Mouse (Mus musculus) C2C12 (cell line): Measurements from ENCODE around the gene Stk10. TPM values are rescaled to one million over a fixed set of nuclear protein-coding genes. Genes with fewer than 3 reads are reported as not detected.

Experiments used
- H3K27me3 ChIP-seq: one replicate; pipeline ENCODE4 v1.6.1; 2011; ENCODE audit not compliant: control insufficient read depth, insufficient read depth, insufficient read length
- H3K36me3 ChIP-seq: one replicate; pipeline ENCODE4 v1.6.1; 2011; ENCODE audit not compliant: control insufficient read depth, insufficient read depth
- H3K4me3 ChIP-seq: one replicate; pipeline ENCODE4 v1.5.1; 2011; ENCODE audit warnings: mild to moderate bottlenecking, control low read depth; ENCODE audit not compliant: poor library complexity, insufficient read depth, severe bottlenecking
- H3K79me2 ChIP-seq: one replicate; pipeline ENCODE4 v1.6.1; 2011; ENCODE audit not compliant: control insufficient read depth, insufficient read depth
- H3K79me3 ChIP-seq: one replicate; pipeline ENCODE4 v1.6.1; 2011; ENCODE audit warnings: low read depth, control low read depth
- H3ac ChIP-seq: one replicate; pipeline ENCODE3; 2011; ENCODE audit warnings: low read depth; ENCODE audit not compliant: control insufficient read depth, insufficient read length
- CEBPB ChIP-seq: IDR thresholded peaks from one replicate; pipeline ENCODE4 v1.6.1; 2011; ENCODE audit warnings: low read depth, mild to moderate bottlenecking, control low read depth, moderate library complexity
- CTCF ChIP-seq: IDR thresholded peaks from one replicate; pipeline ENCODE4 v1.5.1; 2011; ENCODE audit not compliant: control insufficient read depth, insufficient read depth, insufficient read length
- FOSL1 ChIP-seq: IDR thresholded peaks from one replicate; pipeline ENCODE4 v1.8.0; 2011; ENCODE audit warnings: mild to moderate bottlenecking, low read length; ENCODE audit not compliant: poor library complexity, insufficient read depth, severe bottlenecking
- MAX ChIP-seq: IDR thresholded peaks from one replicate; pipeline ENCODE4 v1.6.1; 2011; ENCODE audit warnings: mild to moderate bottlenecking, control low read depth
- MYOD1 ChIP-seq: IDR thresholded peaks from one replicate; pipeline ENCODE4 v1.6.1; 2011; ENCODE audit warnings: low read depth; ENCODE audit not compliant: control insufficient read depth, insufficient read length
- MYOG ChIP-seq: IDR thresholded peaks from one replicate; pipeline ENCODE4 v1.6.1; 2011; ENCODE audit not compliant: control insufficient read depth, insufficient read length; ENCODE audit errors: extremely low read depth
- USF1 ChIP-seq: IDR thresholded peaks from one replicate; pipeline ENCODE4 v1.6.1; 2011; ENCODE audit warnings: low read depth, mild to moderate bottlenecking, control low read depth, moderate library complexity
- polyA plus RNA-seq: library from polyadenylated mRNA; unstranded; fragments of >200 nt; fragmentation: generic; extraction: Trizol; gene quantifications from one replicate; pipeline ENCODE4 v1.2.1, GENCODE M21; 2012; ENCODE audit warnings: missing spikeins

Gene Stk10
- polyA plus RNA-seq, 1 experiment: 8.2 TPM

- no peaks in the 10 kb centered on the region for H3K79me2 ChIP-seq
- no peaks in the 10 kb centered on the region for H3K27me3 ChIP-seq
- H3K79me3 ChIP-seq: no peaks in the 10 kb centered on the region
- TF ChIP-seq MYOG (no peak), CTCF (peak; percentile 88)
- no peak overlapping the region for H3ac ChIP-seq
- H3K36me3 ChIP-seq: peaks cover 33% of the 10 kb centered on the region
- H3K4me3 ChIP-seq: no peak overlapping the region
Measured at GRCm38 (mm10) chr11:32588090-32588891, 55.2 kb downstream of the Stk10 start.

DNA sequence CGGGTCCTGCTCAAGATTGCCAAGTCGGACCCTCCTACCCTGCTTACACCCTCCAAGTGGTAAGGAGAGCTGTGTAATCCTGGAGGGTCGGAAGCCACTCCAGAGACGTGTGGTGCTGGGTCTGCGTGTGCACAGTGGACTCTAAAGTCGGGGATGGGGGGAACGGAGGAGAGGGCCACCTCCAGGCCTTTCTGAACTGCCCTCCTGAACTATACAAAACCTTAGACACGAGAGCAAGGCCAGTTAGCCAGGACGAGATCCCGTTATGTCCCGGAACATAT, 55.7 kb downstream of the Stk10 start:
- Histone ChIP-seq H3K27me3 (no peaks in the 10 kb centered on the region), H3K79me2 (no peaks in the 10 kb centered on the region), H3K36me3 (peaks cover 30% of the 10 kb centered on the region), H3K4me3 (no peak overlapping the region), H3K79me3 (no peaks in the 10 kb centered on the region), H3ac (no peak overlapping the region)
- TF ChIP-seq CTCF (no peak), FOSL1 (no peak), MYOG (no peak), MYOD1 (no peak), MAX (no peak), CEBPB (no peak), USF1 (no peak)

GRCm38 (mm10) chr11:32589201-32589600, 56.1 kb downstream of the Stk10 start:
- H3K36me3 ChIP-seq: peaks cover 28% of the 10 kb centered on the region
- H3K27me3 ChIP-seq: no peaks in the 10 kb centered on the region
- TF ChIP-seq CEBPB (no peak), CTCF (no peak), MYOG (no peak), FOSL1 (no peak), MYOD1 (no peak), USF1 (no peak), MAX (no peak)
- no peaks in the 10 kb centered on the region for H3K79me3 ChIP-seq
- no peak overlapping the region for H3K4me3 ChIP-seq
- H3K79me2 ChIP-seq: no peaks in the 10 kb centered on the region
- H3ac ChIP-seq: no peak overlapping the region

GRCm38 (mm10) chr11:32589791-32590190, 56.7 kb downstream of the Stk10 start:
- TF ChIP-seq FOSL1 (no peak), CEBPB (no peak), MYOD1 (no peak), MYOG (no peak), CTCF (no peak), MAX (no peak), USF1 (no peak)
- no peak overlapping the region for H3ac ChIP-seq
- no peaks in the 10 kb centered on the region for H3K27me3 ChIP-seq
- H3K79me2 ChIP-seq: no peaks in the 10 kb centered on the region
- H3K4me3 ChIP-seq: no peak overlapping the region
- H3K36me3 ChIP-seq: peaks cover 32% of the 10 kb centered on the region
- no peaks in the 10 kb centered on the region for H3K79me3 ChIP-seq

GRCm38 (mm10) chr11:32590205-32590604, 57.1 kb downstream of the Stk10 start:
- Histone ChIP-seq H3K79me2 (no peaks in the 10 kb centered on the region), H3ac (no peak overlapping the region), H3K36me3 (peaks cover 36% of the 10 kb centered on the region), H3K27me3 (no peaks in the 10 kb centered on the region), H3K79me3 (no peaks in the 10 kb centered on the region), H3K4me3 (no peak overlapping the region)
- TF ChIP-seq CTCF: no peak
- no peak for TF ChIP-seq CEBPB
- no peak for TF ChIP-seq FOSL1
- no peak for TF ChIP-seq MYOD1
- no peak for TF ChIP-seq USF1
- no peak for TF ChIP-seq MYOG
- no peak for TF ChIP-seq MAX
